Mouse (Mus musculus) C2C12 (cell line): ENCODE measurements around the gene Atxn1.

Experiments used
- CTCF ChIP-seq: IDR thresholded peaks from one replicate; pipeline ENCODE4 v1.5.1; 2011; ENCODE audit not compliant: control insufficient read depth, insufficient read depth, insufficient read length
- MAX ChIP-seq: IDR thresholded peaks from one replicate; pipeline ENCODE4 v1.6.1; 2011; ENCODE audit warnings: mild to moderate bottlenecking, control low read depth
- MYOD1 ChIP-seq: IDR thresholded peaks from one replicate; pipeline ENCODE4 v1.6.1; 2011; ENCODE audit warnings: low read depth; ENCODE audit not compliant: control insufficient read depth, insufficient read length
- USF1 ChIP-seq: IDR thresholded peaks from one replicate; pipeline ENCODE4 v1.6.1; 2011; ENCODE audit warnings: low read depth, mild to moderate bottlenecking, control low read depth, moderate library complexity

DNA sequence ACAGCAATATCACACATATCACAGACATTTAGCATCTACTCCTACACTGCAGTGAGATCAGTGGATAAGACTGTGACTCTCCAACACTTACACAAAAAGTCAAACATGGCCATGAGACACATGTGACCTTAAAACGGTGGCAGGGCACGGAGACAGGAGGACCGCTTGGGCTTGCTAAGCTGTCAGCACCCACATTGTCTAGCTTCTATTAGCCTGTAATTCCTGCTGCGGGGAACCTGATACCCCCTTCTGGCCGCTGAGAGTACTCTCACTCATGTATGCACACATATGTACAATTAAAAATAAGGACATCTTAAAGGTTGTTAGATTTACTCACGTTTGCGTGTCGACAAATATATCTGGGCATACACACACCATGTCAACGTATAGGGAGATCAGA lies 270.9 kb downstream of the Atxn1 start:
- TF ChIP-seq MAX: no peak
- no peak for TF ChIP-seq CTCF
- no peak for TF ChIP-seq USF1
- no peak for TF ChIP-seq MYOD1
